Mouse (Mus musculus) forebrain, embryonic 12.5 days (tissue): ENCODE data around the gene Vps11. TPM values are rescaled to one million over a fixed set of nuclear protein-coding genes. Genes with fewer than 3 reads are reported as not detected.
"Not testable (repeated sequence)": the region's sequence is repeated elsewhere in the genome, so short reads cannot be mapped to it uniquely, and the experiment has no call there.

Experiments used
- ATAC-seq: fragments of 200-750 bp; cut with Nextera tagmentation; 2 replicates; pipeline ENCODE4 v1.8.0; 2017; ENCODE audit warnings: moderate TSS enrichment; ENCODE audit not compliant: low FRiP score
- H3K27ac ChIP-seq: fragments of 300-500 bp; sonication (generic); 2 replicates; pipeline ENCODE4 v1.5.1; 2016; ENCODE audit warnings: mild to moderate bottlenecking
- H3K27me3 ChIP-seq: fragments of 300-500 bp; sonication (generic); 2 replicates; pipeline ENCODE4 v1.6.1; 2016; ENCODE audit warnings: mild to moderate bottlenecking
- H3K36me3 ChIP-seq: fragments of 300-500 bp; sonication (generic); replicated peaks from 2 replicates; pipeline ENCODE4 v1.6.1; 2016; ENCODE audit warnings: mild to moderate bottlenecking
- H3K4me1 ChIP-seq: fragments of 300-500 bp; sonication (generic); 2 replicates; pipeline ENCODE4 v1.6.1; 2016
- H3K4me2 ChIP-seq: fragments of 300-500 bp; sonication (generic); 2 replicates; pipeline ENCODE4 v1.6.1; 2016; ENCODE audit warnings: mild to moderate bottlenecking, moderate library complexity
- H3K4me3 ChIP-seq: fragments of 300-500 bp; sonication (generic); replicated peaks from 2 replicates; pipeline ENCODE4 v1.5.1; 2016; ENCODE audit warnings: mild to moderate bottlenecking
- H3K9ac ChIP-seq: fragments of 300-500 bp; sonication (generic); 2 replicates; pipeline ENCODE4 v1.6.1; 2016; ENCODE audit warnings: mild to moderate bottlenecking
- H3K9me3 ChIP-seq: fragments of 300-500 bp; sonication (generic); 2 replicates; pipeline ENCODE4 v1.6.1; 2016
- WGBS: fragments of 180-500 bp; shearing (Covaris S2); methylation state at CpG from one replicate; pipeline ENCODE4 v1.1.7; 2016; 5-methylcytosine and 5-hydroxymethylcytosine counted together
- polyA plus RNA-seq: library from polyadenylated mRNA; unstranded; fragments of >200 nt; fragmentation: Nextera tagmentation; extraction: Ambion mirVana; gene quantifications from 2 replicates; pipeline ENCODE4 v1.2.1, GENCODE M21; 2016

Gene Vps11
- 31.5 and 34.8 TPM in 2 replicates for polyA plus RNA-seq

- Histone ChIP-seq H3K4me1 (peaks cover 9% of the 10 kb centered on the region), H3K36me3 (peaks cover 30% of the 10 kb centered on the region), H3K9me3 (no peaks in the 10 kb centered on the region), H3K4me2 (peak within 1 kb of the TSS; percentile 88), H3K27ac (peak within 1 kb of the TSS; percentile 66), H3K9ac (peak within 1 kb of the TSS; percentile 66), H3K4me3 (peak within 1 kb of the TSS; percentile 76), H3K27me3 (no peaks in the 10 kb centered on the region)
- ATAC-seq = peak; percentile 95
- WGBS = under 1% methylated on average over 44 of the region's 44 CpGs
These were observed at the start of gene Vps11 for GRCm38 (mm10) chr9:44361190-44361917. Gene Vps11, minus strand, starts transcription at chr9:44361670.

- no peak overlapping the region for H3K27ac ChIP-seq
- peaks cover 15% of the 10 kb centered on the region for H3K4me1 ChIP-seq
- WGBS = 89% methylated on average over 2 of the region's 2 CpGs
- no peak for ATAC-seq
- H3K4me3 ChIP-seq = no peak overlapping the region
- H3K9ac ChIP-seq = no peak overlapping the region
- peaks cover 61% of the 10 kb centered on the region for H3K36me3 ChIP-seq
- no peaks in the 10 kb centered on the region for H3K9me3 ChIP-seq
- H3K27me3 ChIP-seq = no peaks in the 10 kb centered on the region
- no peak overlapping the region for H3K4me2 ChIP-seq
These were observed 49.3 kb upstream of the Vps11 start for GRCm38 (mm10) chr9:44410647-44411336.

- H3K27me3 ChIP-seq, H3K9me3 ChIP-seq, H3K27ac ChIP-seq, ATAC-seq: not testable (repeated sequence)
- Histone ChIP-seq H3K36me3 (peaks cover 69% of the 10 kb centered on the region), H3K4me1 (peaks cover 19% of the 10 kb centered on the region), H3K4me3 (peak overlapping the region; percentile 78), H3K4me2 (peak overlapping the region; percentile 81), H3K9ac (0 out of 2 replicates have a peak overlapping the region, but pooled peaks have one; percentile 74)
- WGBS = 82% methylated on average over 9 of the region's 9 CpGs
These were observed 47.2 kb upstream of the Vps11 start for GRCm38 (mm10) chr9:44408693-44409092.

GRCm38 (mm10) chr9:44407752-44408097 lies 46.3 kb upstream of the Vps11 start:
- H3K36me3 ChIP-seq = peaks cover 67% of the 10 kb centered on the region
- no peaks in the 10 kb centered on the region for H3K27me3 ChIP-seq
- peak overlapping the region; percentile 74 for H3K9ac ChIP-seq

GRCm38 (mm10) chr9:44406906-44407751 lies 45.7 kb upstream of the Vps11 start, which contains the start of the genes Rps25 and Trappc4:
Gene Rps25, plus strand, starts transcription at chr9:44407139.
Gene Trappc4, minus strand, starts transcription at chr9:44407600.
- no peaks in the 10 kb centered on the region for H3K27me3 ChIP-seq
- ATAC-seq = peak; percentile 96
- H3K4me2 ChIP-seq = peak within 1 kb of the TSS; percentile 81
- peak within 1 kb of the TSS; percentile 74 for H3K9ac ChIP-seq
- peaks cover 67% of the 10 kb centered on the region for H3K36me3 ChIP-seq
- peak within 1 kb of the TSS; percentile 93 for H3K27ac ChIP-seq
- WGBS = under 1% methylated on average over 51 of the region's 51 CpGs
- no peaks in the 10 kb centered on the region for H3K9me3 ChIP-seq
- H3K4me3 ChIP-seq = peak within 1 kb of the TSS; percentile 78
- peaks cover 19% of the 10 kb centered on the region for H3K4me1 ChIP-seq

More at GRCm38 (mm10) chr9:44407752-44408097, 46.3 kb upstream of the Vps11 start:
- no peaks in the 10 kb centered on the region for H3K9me3 ChIP-seq
- ATAC-seq = no peak
- H3K4me2 ChIP-seq = peak overlapping the region; percentile 81
- H3K4me3 ChIP-seq = peak overlapping the region; percentile 78
- H3K27ac ChIP-seq = peak overlapping the region; percentile 93
- under 1% methylated on average over 24 of the region's 24 CpGs for WGBS
- peaks cover 19% of the 10 kb centered on the region for H3K4me1 ChIP-seq

GRCm38 (mm10) chr9:44405011-44405410 lies 43.5 kb upstream of the Vps11 start:
- H3K4me3 ChIP-seq = no peak overlapping the region
- H3K36me3 ChIP-seq = peaks cover 67% of the 10 kb centered on the region
- H3K4me2 ChIP-seq = no peak overlapping the region
- H3K4me1 ChIP-seq = peaks cover 19% of the 10 kb centered on the region
- no peak overlapping the region for H3K27ac ChIP-seq
- no peaks in the 10 kb centered on the region for H3K27me3 ChIP-seq
- H3K9me3 ChIP-seq = no peaks in the 10 kb centered on the region
- H3K9ac ChIP-seq = no peak overlapping the region
- ATAC-seq = no peak
- WGBS = 79% methylated on average over 3 of the region's 3 CpGs

GRCm38 (mm10) chr9:44401081-44401480 lies 39.6 kb upstream of the Vps11 start:
- no peaks in the 10 kb centered on the region for H3K9me3 ChIP-seq
- H3K4me3 ChIP-seq = no peak overlapping the region
- no peak overlapping the region for H3K27ac ChIP-seq
- peaks cover 68% of the 10 kb centered on the region for H3K36me3 ChIP-seq
- peaks cover 31% of the 10 kb centered on the region for H3K4me1 ChIP-seq
- H3K4me2 ChIP-seq = no peak overlapping the region
- no peak for ATAC-seq
- WGBS = 95% methylated on average over 4 of the region's 4 CpGs
- no peaks in the 10 kb centered on the region for H3K27me3 ChIP-seq
- no peak overlapping the region for H3K9ac ChIP-seq

- 93% methylated on average over 6 of the region's 6 CpGs for WGBS
- Histone ChIP-seq H3K4me1 (peaks cover 26% of the 10 kb centered on the region), H3K4me2 (no peak overlapping the region), H3K9me3 (no peaks in the 10 kb centered on the region), H3K27ac (no peak overlapping the region), H3K4me3 (no peak overlapping the region), H3K36me3 (peaks cover 60% of the 10 kb centered on the region), H3K27me3 (no peaks in the 10 kb centered on the region), H3K9ac (no peak overlapping the region)
- ATAC-seq = no peak
These were observed 38.3 kb upstream of the Vps11 start for GRCm38 (mm10) chr9:44399795-44400114.

GRCm38 (mm10) chr9:44399114-44399794 lies 37.8 kb upstream of the Vps11 start:
- no peak for ATAC-seq
- H3K4me3 ChIP-seq = no peak overlapping the region
- WGBS = 88% methylated on average over 13 of the region's 13 CpGs
- no peaks in the 10 kb centered on the region for H3K27me3 ChIP-seq
- H3K9me3 ChIP-seq = no peaks in the 10 kb centered on the region
- H3K4me2 ChIP-seq = peak overlapping the region; percentile 1; the same call in 1 of the 2 replicates
- peaks cover 55% of the 10 kb centered on the region for H3K36me3 ChIP-seq
- H3K9ac ChIP-seq = peak overlapping the region; percentile 2; the same call in 1 of the 2 replicates
- no peak overlapping the region for H3K27ac ChIP-seq
- H3K4me1 ChIP-seq = peaks cover 26% of the 10 kb centered on the region

GRCm38 (mm10) chr9:44398551-44398950 lies 37.1 kb upstream of the Vps11 start:
- ATAC-seq = no peak
- WGBS = 87% methylated on average over 9 of the region's 9 CpGs
- Histone ChIP-seq H3K4me2 (peak overlapping the region; percentile 96; the same call in 1 of the 2 replicates), H3K27me3 (no peaks in the 10 kb centered on the region), H3K4me1 (peaks cover 26% of the 10 kb centered on the region), H3K9me3 (no peaks in the 10 kb centered on the region), H3K27ac (peak overlapping the region; percentile 46; the same call in 1 of the 2 replicates), H3K9ac (no peak overlapping the region; the same call in 1 of the 2 replicates), H3K4me3 (no peak overlapping the region), H3K36me3 (peaks cover 48% of the 10 kb centered on the region)

GRCm38 (mm10) chr9:44398087-44398486 lies 36.6 kb upstream of the Vps11 start:
- peak overlapping the region; percentile 96 for H3K4me2 ChIP-seq
- peak overlapping the region; percentile 46 for H3K27ac ChIP-seq
- H3K4me3 ChIP-seq = peak overlapping the region; percentile 61
- peaks cover 26% of the 10 kb centered on the region for H3K4me1 ChIP-seq
- no peaks in the 10 kb centered on the region for H3K9me3 ChIP-seq
- peak overlapping the region; percentile 40 for H3K9ac ChIP-seq
- H3K36me3 ChIP-seq = peaks cover 44% of the 10 kb centered on the region
- H3K27me3 ChIP-seq = no peaks in the 10 kb centered on the region
- 18% methylated on average over 4 of the region's 4 CpGs for WGBS
- no peak for ATAC-seq
